Mouse (Mus musculus) spleen, postnatal 10 days (tissue): ENCODE results near the gene Kpna1.
"Not testable (repeated sequence)": the region's sequence is repeated elsewhere in the genome, so short reads cannot be mapped to it uniquely, and the experiment has no call there.

Source experiments
- DNase-seq, 2 experiments: peaks; one replicate each; pipeline ENCODE4 v3.0.0; 2021 to 2022; ENCODE audit warnings: low spot score in 2 of 2

Gene Kpna1

GRCm38 (mm10) chr16:35987930-35988329 is 9.4 kb downstream of the Kpna1 start:
- DNase-seq, result no peak

GRCm38 (mm10) chr16:35992391-35992790 is 13.8 kb downstream of the Kpna1 start:
- no peak for DNase-seq

- no peak for DNase-seq
Observed at GRCm38 (mm10) chr16:35993316-35993715, 14.8 kb downstream of the Kpna1 start.

- DNase-seq, result not testable (repeated sequence)
Observed at GRCm38 (mm10) chr16:35998852-35999251, 20.3 kb downstream of the Kpna1 start.

GRCm38 (mm10) chr16:36008396-36008795 is 29.8 kb downstream of the Kpna1 start:
- no peak for DNase-seq

- no peak for DNase-seq
Observed at GRCm38 (mm10) chr16:36016335-36016734, 37.8 kb downstream of the Kpna1 start.

GRCm38 (mm10) chr16:36028120-36028519 is 49.6 kb downstream of the Kpna1 start:
- not testable (repeated sequence) for DNase-seq

- peak; percentile 66 to 86 for DNase-seq
Observed at GRCm38 (mm10) chr16:36040640-36041624, 62.4 kb downstream of the Kpna1 start, which contains the start of gene Wdr5b. Wdr5b (plus strand) TSS chr16:36041190.

- DNase-seq, result no peak
Observed at GRCm38 (mm10) chr16:36041625-36042020, 63.1 kb downstream of the Kpna1 start.

- no peak for DNase-seq
Observed at GRCm38 (mm10) chr16:36043073-36043472, 64.5 kb downstream of the Kpna1 start.

GRCm38 (mm10) chr16:36043964-36044363 is 65.4 kb downstream of the Kpna1 start:
- DNase-seq, result no peak

GRCm38 (mm10) chr16:36047538-36047937 is 69.0 kb downstream of the Kpna1 start:
- no peak for DNase-seq

- no peak for DNase-seq
Observed at GRCm38 (mm10) chr16:36051491-36051890, 72.9 kb downstream of the Kpna1 start.

- DNase-seq, result no peak
Observed at GRCm38 (mm10) chr16:36053524-36054275, 75.2 kb downstream of the Kpna1 start.

GRCm38 (mm10) chr16:36054920-36055319 is 76.4 kb downstream of the Kpna1 start:
- DNase-seq, result no peak

GRCm38 (mm10) chr16:36056416-36056815 is 77.9 kb downstream of the Kpna1 start:
- DNase-seq, result no peak

GRCm38 (mm10) chr16:36057933-36058475 is 79.5 kb downstream of the Kpna1 start:
- no peak for DNase-seq

- not testable (repeated sequence) for DNase-seq
Observed at GRCm38 (mm10) chr16:36062534-36062933, 84.0 kb downstream of the Kpna1 start.

GRCm38 (mm10) chr16:36063315-36063714 is 84.8 kb downstream of the Kpna1 start:
- no peak for DNase-seq

GRCm38 (mm10) chr16:36064904-36065303 is 86.4 kb downstream of the Kpna1 start:
- no peak for DNase-seq

GRCm38 (mm10) chr16:36067694-36068093 is 89.1 kb downstream of the Kpna1 start:
- DNase-seq, result no peak

GRCm38 (mm10) chr16:36068356-36068755 is 89.8 kb downstream of the Kpna1 start:
- no peak for DNase-seq
